Mouse (Mus musculus) spleen, adult 2 months (tissue): ENCODE results near the gene Socs3.

Experiments
- CTCF ChIP-seq: fragments of 200-500 bp; IDR thresholded peaks from 2 replicates; pipeline ENCODE4 v1.5.1; 2011; ENCODE audit warnings: mild to moderate bottlenecking, inconsistent platforms; ENCODE audit not compliant: insufficient read depth, insufficient read length, insufficient replicate concordance; ENCODE audit errors: extremely low read depth
- POLR2A ChIP-seq: fragments of 200-500 bp; IDR thresholded peaks from 2 replicates; pipeline ENCODE4 v1.6.1; 2011; ENCODE audit warnings: low read depth, low read length, inconsistent platforms

DNA sequence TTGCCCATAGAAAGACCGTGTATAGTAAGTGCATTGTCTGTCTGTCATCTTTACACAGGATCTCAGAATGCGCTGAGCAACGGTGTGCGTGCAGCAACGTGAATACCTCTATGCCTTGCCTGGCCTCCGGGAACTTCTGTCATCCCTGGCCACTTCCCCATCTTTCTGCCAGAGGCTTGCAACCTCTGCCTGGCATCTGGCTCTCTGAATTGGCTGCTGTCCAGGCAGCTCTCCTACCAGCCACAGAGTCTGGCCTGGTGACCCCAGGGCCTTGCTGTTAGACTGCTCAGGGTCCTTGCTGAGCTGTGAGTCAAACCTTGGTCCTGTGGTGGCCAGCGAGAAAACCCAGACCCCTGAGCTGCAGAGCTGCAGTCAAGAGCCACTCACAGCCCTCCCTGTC, 11.7 kb downstream of the Socs3 start:
- no peak for TF ChIP-seq CTCF
- TF ChIP-seq POLR2A, result no peak
